Mouse (Mus musculus): ENCODE data around the gene Pold3.

DNA sequence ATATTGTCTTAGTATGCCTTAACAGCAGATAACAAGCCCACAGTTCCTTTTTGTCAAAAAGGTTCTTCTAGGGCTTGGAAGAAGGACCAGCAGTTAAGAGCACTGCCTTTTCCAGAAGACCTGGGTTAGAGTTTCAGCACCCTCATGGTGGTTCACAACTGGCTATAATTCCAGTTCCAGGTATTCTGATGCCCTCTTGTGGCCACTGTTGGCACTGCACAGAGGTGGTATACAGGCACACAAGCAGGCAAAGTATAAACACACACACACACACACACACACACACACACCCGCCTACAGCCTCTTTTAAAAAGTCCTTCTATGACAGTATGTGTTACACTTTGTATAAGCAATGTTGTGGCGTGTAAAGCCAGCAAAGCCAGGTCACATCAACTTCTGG is 2.8 kb upstream of the Pold3 start:
- TF ChIP-seq CTCF (IDR thresholded peaks at IDR 0.05; ENCODE audit: low read depth) (peak; percentile 76), EP300 (IDR thresholded peaks at IDR 0.05; ENCODE audit: low read depth) (no peak)

Measured in liver, postnatal 0 days (tissue).